Mouse (Mus musculus) hindbrain, postnatal 0 days (tissue): ENCODE results near the gene Ecsit. TPM values are rescaled to one million over a fixed set of nuclear protein-coding genes. Genes with fewer than 3 reads are reported as not detected.

Experiments
- ATAC-seq: fragments of 200-750 bp; cut with Nextera tagmentation; 2 replicates; pipeline ENCODE4 v1.8.0; 2017; ENCODE audit warnings: mild to moderate bottlenecking, moderate TSS enrichment, moderate library complexity
- DNase-seq: peaks from one replicate; pipeline ENCODE4 v3.0.0-alpha.2; 2015; ENCODE audit warnings: low spot score
- H3K27ac ChIP-seq: fragments of 300-500 bp; sonication (generic); 2 replicates; pipeline ENCODE4 v1.5.1; 2014; ENCODE audit warnings: mild to moderate bottlenecking
- H3K27me3 ChIP-seq: fragments of 300-500 bp; sonication (generic); 2 replicates; pipeline ENCODE4 v1.6.1; 2014; ENCODE audit warnings: low read length, mixed read lengths; ENCODE audit not compliant: insufficient read depth
- H3K36me3 ChIP-seq: fragments of 300-500 bp; sonication (generic); 2 replicates; pipeline ENCODE4 v1.6.1; 2014; ENCODE audit warnings: low read length, mixed read lengths; ENCODE audit not compliant: insufficient read depth
- H3K4me1 ChIP-seq: fragments of 300-500 bp; sonication (generic); 2 replicates; pipeline ENCODE4 v1.6.1; 2014; ENCODE audit warnings: antibody characterized with exemption, low read length, mixed read lengths; ENCODE audit not compliant: insufficient read depth
- H3K4me2 ChIP-seq: fragments of 300-500 bp; sonication (generic); 2 replicates; pipeline ENCODE4 v1.6.1; 2014; ENCODE audit warnings: low read depth, mild to moderate bottlenecking, low read length, moderate library complexity, mixed read lengths
- H3K4me3 ChIP-seq: fragments of 300-500 bp; sonication (generic); 2 replicates; pipeline ENCODE4 v1.5.1; 2014; ENCODE audit warnings: low read length
- H3K9ac ChIP-seq: fragments of 300-500 bp; sonication (generic); replicated peaks from 2 replicates; pipeline ENCODE4 v1.6.1; 2014; ENCODE audit warnings: mild to moderate bottlenecking, low read length, moderate library complexity, mixed read lengths
- H3K9me3 ChIP-seq: fragments of 300-500 bp; sonication (generic); 2 replicates; pipeline ENCODE4 v1.6.1; 2016; ENCODE audit warnings: low read length, mixed read lengths
- CTCF ChIP-seq: IDR thresholded peaks from 2 replicates; pipeline ENCODE4 v1.5.1; 2016; ENCODE audit warnings: antibody characterized with exemption, control low read depth, low read depth
- WGBS: fragments of 180-500 bp; shearing (Covaris S2); extraction: QIAGEN DNeasy Blood & Tissue Kit; methylation state at CpG from one replicate; pipeline ENCODE4 v1.1.7; 2014; 5-methylcytosine and 5-hydroxymethylcytosine counted together
- polyA plus RNA-seq: library from polyadenylated mRNA; unstranded; fragments of >200 nt; fragmentation: Nextera tagmentation; extraction: Ambion mirVana; gene quantifications from 2 replicates; pipeline ENCODE4 v1.2.1, GENCODE M21; 2015
- total RNA-seq: library from RNA; depleted of rRNA; stranded (reverse); fragments of >200 nt; gene quantifications from 2 replicates; pipeline ENCODE4 v1.2.3, GENCODE M21; 2014

The Ecsit gene
- total and polyA plus RNA-seq, 2 experiments from 2014 or later, result 56.0 to 68.8 TPM

DNA sequence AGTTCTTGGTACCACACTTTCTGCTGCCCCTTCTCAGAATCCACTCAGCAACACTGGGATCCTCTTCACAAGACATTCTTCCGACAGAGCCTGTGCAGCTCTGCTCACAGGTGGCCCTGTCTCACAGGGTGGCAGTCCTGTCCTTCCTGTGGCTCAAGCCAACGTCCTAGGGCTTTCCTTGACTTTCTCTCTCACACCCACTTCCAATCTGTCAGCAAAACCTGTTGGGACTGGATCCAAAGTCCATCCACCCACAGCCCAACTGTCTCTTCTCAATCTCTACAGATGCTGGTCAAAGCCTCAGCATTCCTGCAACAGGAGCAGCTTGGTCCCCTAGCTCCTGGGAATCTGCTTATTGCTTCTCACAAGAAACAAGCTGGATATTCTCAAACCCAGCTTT lies 23.9 kb downstream of the Ecsit start:
- WGBS, result 76% methylated on average over 2 of the region's 2 CpGs
- Histone ChIP-seq H3K4me1 (no peaks in the 10 kb centered on the region), H3K27me3 (no peaks in the 10 kb centered on the region), H3K4me2 (no peak overlapping the region), H3K9me3 (no peaks in the 10 kb centered on the region), H3K36me3 (peaks cover 50% of the 10 kb centered on the region), H3K27ac (no peak overlapping the region), H3K9ac (no peak overlapping the region), H3K4me3 (no peak overlapping the region)
- DNase-seq, result no peak
- ATAC-seq, result no peak
- no peak for TF ChIP-seq CTCF

DNA sequence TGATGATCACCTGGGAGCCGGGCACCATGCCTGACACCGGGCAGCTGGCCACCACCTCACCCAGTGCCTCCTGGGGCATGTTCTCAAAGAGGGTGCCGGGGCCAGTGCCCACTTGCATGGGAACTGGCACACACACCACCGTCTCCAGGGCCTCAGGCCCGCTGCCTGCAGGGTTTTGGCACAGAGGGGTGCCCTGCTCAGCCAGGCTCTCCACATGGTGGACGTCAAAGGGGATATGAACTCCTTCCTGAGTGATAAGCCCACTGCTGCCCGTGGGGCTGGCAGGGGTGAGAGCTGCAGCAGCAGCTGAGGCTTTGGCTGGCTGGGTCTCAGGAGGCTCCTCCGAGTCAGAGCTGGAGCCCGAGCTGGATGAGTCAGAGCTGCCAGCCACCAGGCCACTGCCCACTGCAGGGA lies 27.2 kb downstream of the Ecsit start:
- TF ChIP-seq CTCF, result no peak
- Histone ChIP-seq H3K27ac (no peak overlapping the region), H3K27me3 (no peaks in the 10 kb centered on the region), H3K4me2 (no peak overlapping the region), H3K36me3 (peaks cover 24% of the 10 kb centered on the region), H3K9ac (no peak overlapping the region), H3K4me1 (peaks cover 5% of the 10 kb centered on the region; the same call in 1 of the 2 replicates), H3K9me3 (no peaks in the 10 kb centered on the region), H3K4me3 (no peak overlapping the region)
- DNase-seq, result peak; percentile 56
- ATAC-seq, result peak; percentile 27; the same call in 1 of the 2 replicates
- 49% methylated on average over 9 of the region's 9 CpGs for WGBS

DNA sequence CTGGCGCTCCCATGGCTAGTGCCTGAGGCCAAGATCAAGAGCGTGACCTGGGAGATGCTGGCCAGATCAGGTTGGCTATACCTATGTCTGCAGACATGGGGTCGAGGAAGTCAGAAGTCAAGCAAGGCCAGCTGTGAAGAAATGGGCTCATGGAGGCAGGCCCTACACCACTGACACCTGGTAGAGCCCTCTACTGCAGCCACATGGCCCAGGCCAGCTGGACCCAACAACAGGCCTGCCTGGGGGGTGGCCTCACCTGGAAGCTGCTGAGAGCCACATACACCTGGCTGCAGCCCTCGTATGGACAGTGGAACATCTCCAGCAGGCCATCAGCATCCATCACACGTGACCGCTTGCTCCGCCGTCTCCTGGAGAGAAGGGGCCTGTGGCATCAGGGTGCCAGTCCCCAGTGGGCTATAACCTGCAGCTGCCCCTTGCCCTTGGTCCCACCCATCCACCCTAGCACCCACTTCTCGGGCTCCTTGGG lies 28.2 kb downstream of the Ecsit start:
- Histone ChIP-seq H3K27me3 (no peaks in the 10 kb centered on the region), H3K4me3 (no peak overlapping the region), H3K4me1 (peaks cover 5% of the 10 kb centered on the region; the same call in 1 of the 2 replicates), H3K27ac (no peak overlapping the region), H3K4me2 (no peak overlapping the region), H3K9ac (no peak overlapping the region), H3K36me3 (peaks cover 23% of the 10 kb centered on the region), H3K9me3 (no peaks in the 10 kb centered on the region)
- WGBS, result 90% methylated on average over 9 of the region's 9 CpGs
- DNase-seq, result no peak
- ATAC-seq, result no peak
- TF ChIP-seq CTCF, result no peak

DNA sequence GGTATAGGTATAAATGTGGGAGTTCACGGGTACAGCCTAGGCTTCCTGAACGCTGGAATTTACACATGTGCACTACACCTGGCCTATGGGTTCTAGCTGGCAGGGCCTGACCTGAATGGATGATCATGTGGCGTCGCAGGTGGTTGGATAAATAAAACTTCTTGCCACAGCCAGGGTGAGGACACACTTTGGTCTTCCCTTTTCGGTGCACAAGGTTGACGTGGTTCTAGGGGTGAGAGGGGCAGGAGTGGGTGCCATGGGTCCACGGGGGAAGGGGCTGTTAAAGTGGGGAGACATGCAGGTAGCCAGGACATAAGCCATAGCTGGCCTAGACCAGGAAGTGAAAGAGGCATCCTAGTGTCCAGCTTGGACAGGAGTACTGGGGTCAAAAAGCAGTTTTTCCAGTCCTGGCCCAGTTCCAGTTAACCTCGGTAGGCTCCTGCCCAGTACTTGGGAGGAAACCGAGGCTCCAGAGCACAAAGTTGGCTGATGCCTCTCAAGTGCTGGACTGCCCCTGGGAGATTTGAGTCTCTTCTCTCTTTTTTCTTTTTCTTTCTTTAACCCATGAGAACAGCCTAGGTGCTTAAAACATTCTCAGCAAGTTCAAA lies 28.8 kb downstream of the Ecsit start:
- DNase-seq (no peak), ATAC-seq (no peak)
- Histone ChIP-seq H3K4me3 (no peak overlapping the region), H3K9me3 (no peaks in the 10 kb centered on the region), H3K4me1 (peaks cover 5% of the 10 kb centered on the region; the same call in 1 of the 2 replicates), H3K36me3 (peaks cover 21% of the 10 kb centered on the region), H3K4me2 (no peak overlapping the region), H3K27me3 (no peaks in the 10 kb centered on the region), H3K27ac (no peak overlapping the region), H3K9ac (no peak overlapping the region)
- 76% methylated on average over 9 of the region's 9 CpGs for WGBS
- TF ChIP-seq CTCF, result no peak

DNA sequence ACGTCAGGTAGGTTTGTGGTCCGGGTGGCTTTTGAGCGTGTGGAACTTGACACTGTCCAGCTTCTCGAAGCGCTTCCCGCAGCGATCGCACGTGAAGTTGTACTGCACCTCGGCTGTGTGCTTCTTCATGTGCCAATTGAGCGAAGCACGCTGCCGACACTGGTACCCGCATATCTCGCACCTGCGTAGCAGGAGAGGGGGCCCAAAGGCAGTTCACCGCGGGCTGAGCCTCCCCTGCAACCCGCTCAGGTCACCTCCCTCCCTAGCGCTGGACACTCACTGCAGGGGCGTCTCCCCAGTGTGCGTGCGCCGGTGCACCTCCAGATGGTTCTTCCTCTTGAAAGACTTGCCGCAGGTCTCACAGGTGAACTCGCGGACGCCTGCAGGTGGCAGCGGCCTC lies 29.5 kb downstream of the Ecsit start:
- Histone ChIP-seq H3K4me2 (no peak overlapping the region), H3K27me3 (no peaks in the 10 kb centered on the region), H3K27ac (no peak overlapping the region), H3K9ac (no peak overlapping the region), H3K4me3 (no peak overlapping the region), H3K36me3 (peaks cover 16% of the 10 kb centered on the region), H3K9me3 (no peaks in the 10 kb centered on the region), H3K4me1 (peaks cover 5% of the 10 kb centered on the region; the same call in 1 of the 2 replicates)
- ATAC-seq (no peak), DNase-seq (peak; percentile 22)
- WGBS, result 40% methylated on average over 29 of the region's 29 CpGs
- TF ChIP-seq CTCF, result no peak

DNA sequence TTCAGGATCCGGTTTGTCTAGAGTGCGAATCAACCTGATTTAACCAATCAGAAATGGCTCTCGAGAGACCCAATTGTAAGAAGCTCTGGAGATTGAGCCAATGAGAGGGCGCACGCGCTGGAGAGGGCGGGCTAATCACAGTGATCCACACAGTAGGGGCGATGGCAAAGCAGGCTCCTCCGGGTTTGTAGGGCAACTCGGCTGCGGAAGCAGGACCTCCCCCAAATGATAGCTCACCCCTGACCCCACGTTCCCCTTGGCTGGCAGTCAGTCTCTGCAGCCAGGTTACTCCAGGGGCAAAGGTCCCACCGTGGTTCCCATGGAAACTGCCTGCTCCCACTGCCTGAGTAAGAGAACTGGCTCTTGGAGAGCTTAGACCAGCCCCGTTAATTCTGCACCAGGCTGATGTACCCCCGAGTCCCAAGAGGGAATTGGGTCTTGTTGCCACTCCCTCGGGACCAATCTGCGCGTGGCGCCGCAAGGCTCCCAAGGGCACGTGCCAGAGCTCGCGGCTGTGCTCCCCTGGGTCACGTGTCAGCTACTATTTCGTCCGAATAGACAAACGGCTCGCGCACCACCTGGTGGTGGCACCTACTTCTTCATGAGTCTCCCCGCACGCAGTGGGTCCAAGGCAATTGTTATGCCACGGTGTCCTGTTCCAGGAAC lies 30.7 kb downstream of the Ecsit start:
- Histone ChIP-seq H3K36me3 (peaks cover 12% of the 10 kb centered on the region), H3K27me3 (no peaks in the 10 kb centered on the region), H3K4me2 (peak overlapping the region; percentile 59), H3K9me3 (no peaks in the 10 kb centered on the region), H3K4me3 (peak overlapping the region; percentile 25), H3K4me1 (peaks cover 5% of the 10 kb centered on the region; the same call in 1 of the 2 replicates), H3K27ac (no peak overlapping the region), H3K9ac (no peak overlapping the region; the same call in 1 of the 2 replicates)
- 1% methylated on average over 32 of the region's 32 CpGs for WGBS
- DNase-seq (peak; percentile 93), ATAC-seq (peak; percentile 35)
- peak; percentile 79 for TF ChIP-seq CTCF

DNA sequence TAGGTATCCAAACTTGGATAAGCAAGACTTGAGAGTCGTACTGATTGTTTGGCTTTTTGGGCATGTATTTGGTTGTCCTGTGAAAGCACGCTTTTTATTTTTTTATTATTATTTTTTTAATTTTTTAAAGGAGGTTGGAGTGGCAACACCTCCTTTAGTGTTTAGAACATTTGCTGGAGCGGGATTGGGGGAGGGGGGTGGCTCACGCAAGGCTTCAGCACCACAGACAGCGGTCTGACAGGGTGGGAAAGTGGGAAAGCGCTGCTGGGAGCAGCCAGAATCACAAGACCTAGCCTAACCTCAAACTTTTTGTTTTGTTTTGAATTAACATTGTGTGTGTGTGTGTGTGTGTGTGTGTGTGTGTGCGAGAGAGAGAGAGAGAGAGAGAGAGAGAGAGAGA lies 31.6 kb downstream of the Ecsit start:
- Histone ChIP-seq H3K27me3 (no peaks in the 10 kb centered on the region), H3K4me2 (no peak overlapping the region), H3K27ac (no peak overlapping the region), H3K36me3 (peaks cover 7% of the 10 kb centered on the region; the same call in 1 of the 2 replicates), H3K4me1 (peaks cover 11% of the 10 kb centered on the region; the same call in 1 of the 2 replicates), H3K9me3 (no peaks in the 10 kb centered on the region), H3K4me3 (no peak overlapping the region), H3K9ac (no peak overlapping the region)
- ATAC-seq, result no peak
- 48% methylated on average over 7 of the region's 7 CpGs for WGBS
- no peak for TF ChIP-seq CTCF
- DNase-seq, result no peak
